Mouse (Mus musculus) adrenal gland, adult 18-20 months (tissue): ENCODE data around the gene Krtap3-3. TPM values are rescaled to one million over a fixed set of nuclear protein-coding genes. Genes with fewer than 3 reads are reported as not detected.

Experiments used
- total RNA-seq, 2 experiments: library from RNA; stranded (reverse); gene quantifications; 1 replicate in 1 of 2; 2 replicates in 1 of 2; pipeline ENCODE4 v1.2.3; 2021

Krtap3-3 gene
- total RNA-seq, 2 experiments from 2014 or later = not detected

Other genes starting within 250 kb of the Krtap3-3 start
- not detected for gene Krt25, start 227.9 kb downstream of the Krtap3-3 start, total RNA-seq
- gene Krt26, start 212.9 kb downstream of the Krtap3-3 start, total RNA-seq = not detected
- gene Krt27, start 199.8 kb downstream of the Krtap3-3 start, total RNA-seq = not detected
- not detected for gene Krt28, start 176.0 kb downstream of the Krtap3-3 start, total RNA-seq
- gene Krt10, start 161.5 kb downstream of the Krtap3-3 start, total RNA-seq = 1 to 10 TPM; 3.4 to 5.9 TPM
- gene Krt12, start 128.6 kb downstream of the Krtap3-3 start, total RNA-seq = not detected
- gene Krt20, start 112.7 kb downstream of the Krtap3-3 start, total RNA-seq = under 1 TPM in 1 of 2 experiments, not detected in 1; 0.16 TPM
- gene Krt23, start 57.7 kb downstream of the Krtap3-3 start, total RNA-seq = not detected
- gene Krt39, start 29.5 kb downstream of the Krtap3-3 start, total RNA-seq = not detected
- not detected for gene Krt40, start 7.7 kb downstream of the Krtap3-3 start, total RNA-seq
- not detected for gene Krtap3-2, start 6.0 kb upstream of the Krtap3-3 start, total RNA-seq
- gene Gm11939, start 8.6 kb upstream of the Krtap3-3 start, total RNA-seq = not detected
- gene Krtap3-1, start 15.8 kb upstream of the Krtap3-3 start, total RNA-seq = not detected
- gene Krtap1-5, start 30.2 kb upstream of the Krtap3-3 start, total RNA-seq = not detected
- not detected for gene Krtap1-4, start 32.8 kb upstream of the Krtap3-3 start, total RNA-seq
- gene Krtap1-3, start 40.5 kb upstream of the Krtap3-3 start, total RNA-seq = not detected
- not detected for gene Krtap9-3, start 47.2 kb upstream of the Krtap3-3 start, total RNA-seq
- gene Gm11938, start 52.4 kb upstream of the Krtap3-3 start, total RNA-seq = not detected
- not detected for gene Gm11937, start 59.3 kb upstream of the Krtap3-3 start, total RNA-seq
- not detected for gene Krtap2-4, start 64.0 kb upstream of the Krtap3-3 start, total RNA-seq
- not detected for gene Gm11562, start 69.6 kb upstream of the Krtap3-3 start, total RNA-seq
- gene Krtap4-1, start 77.4 kb upstream of the Krtap3-3 start, total RNA-seq = not detected
- not detected for gene Krtap4-2, start 84.2 kb upstream of the Krtap3-3 start, total RNA-seq
- not detected for gene Krtap4-7, start 93.2 kb upstream of the Krtap3-3 start, total RNA-seq
- not detected for gene Gm11555, start 99.4 kb upstream of the Krtap3-3 start, total RNA-seq
- not detected for gene Gm11563, start 108.1 kb upstream of the Krtap3-3 start, total RNA-seq
- gene Krtap4-6, start 115.1 kb upstream of the Krtap3-3 start, total RNA-seq = not detected
- not detected for gene Gm14190, start 139.9 kb upstream of the Krtap3-3 start, total RNA-seq
- not detected for gene Gm14180, start 183.4 kb upstream of the Krtap3-3 start, total RNA-seq
- gene Gm11595, start 222.0 kb upstream of the Krtap3-3 start, total RNA-seq = not detected
- not detected for gene Krtap4-8, start 229.8 kb upstream of the Krtap3-3 start, total RNA-seq
- not detected for gene Krtap4-9, start 234.3 kb upstream of the Krtap3-3 start, total RNA-seq
- gene Gm11596, start 242.6 kb upstream of the Krtap3-3 start, total RNA-seq = not detected
- not detected for gene Gm11569, start 248.1 kb upstream of the Krtap3-3 start, total RNA-seq